Mouse (Mus musculus) adrenal gland, adult (tissue): ENCODE measurements around the gene Lhx4.

Source experiments
- DNase-seq, 2 experiments: peaks; one replicate each; pipeline ENCODE4 v3.0.0; 2022 to 2023; ENCODE audit warnings: low spot score in 1 of 2; ENCODE audit not compliant: inconsistent age in 2 of 2

The Lhx4 gene

DNA sequence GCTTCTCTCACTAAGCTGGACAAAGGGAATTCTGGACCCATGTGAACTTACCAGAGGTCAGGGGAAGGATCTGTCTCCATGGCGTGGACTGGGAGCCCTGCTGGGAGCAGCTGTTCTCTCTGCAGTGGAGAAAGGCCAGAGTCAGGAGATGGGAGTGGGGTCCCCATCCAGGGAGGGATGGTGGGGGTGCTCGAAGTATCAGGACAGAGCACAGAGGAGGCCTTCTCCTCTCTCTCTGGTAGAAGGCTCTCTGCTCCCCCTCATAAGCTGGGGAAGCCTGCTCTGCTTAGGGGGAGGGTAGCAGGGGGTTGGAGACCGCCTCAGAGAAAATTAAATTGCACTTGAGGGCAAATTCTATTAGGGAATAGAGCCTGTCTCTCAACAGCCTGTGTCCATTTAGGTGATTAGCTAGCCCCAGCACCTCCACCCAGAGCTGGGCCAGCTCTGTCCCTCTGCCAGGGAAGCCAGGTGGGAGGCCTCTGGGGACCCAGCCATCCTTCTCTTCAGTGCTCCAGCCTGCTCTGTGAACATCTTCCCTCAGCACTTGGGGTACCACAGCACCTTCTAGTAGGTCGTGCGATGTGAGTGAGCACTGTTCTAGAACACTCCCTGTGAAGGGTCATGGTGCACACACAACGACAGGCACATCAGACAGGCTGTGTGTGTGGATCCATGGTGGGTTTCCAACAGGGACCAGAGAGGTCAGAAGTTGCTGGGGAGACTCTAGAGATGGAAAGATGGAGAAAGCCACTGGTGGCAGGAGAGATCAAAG, at the start of gene Lhx4:
TSS of gene Lhx4 (minus strand) at position 201 of the 772 bp plus-strand sequence.
- no peak for DNase-seq

DNA sequence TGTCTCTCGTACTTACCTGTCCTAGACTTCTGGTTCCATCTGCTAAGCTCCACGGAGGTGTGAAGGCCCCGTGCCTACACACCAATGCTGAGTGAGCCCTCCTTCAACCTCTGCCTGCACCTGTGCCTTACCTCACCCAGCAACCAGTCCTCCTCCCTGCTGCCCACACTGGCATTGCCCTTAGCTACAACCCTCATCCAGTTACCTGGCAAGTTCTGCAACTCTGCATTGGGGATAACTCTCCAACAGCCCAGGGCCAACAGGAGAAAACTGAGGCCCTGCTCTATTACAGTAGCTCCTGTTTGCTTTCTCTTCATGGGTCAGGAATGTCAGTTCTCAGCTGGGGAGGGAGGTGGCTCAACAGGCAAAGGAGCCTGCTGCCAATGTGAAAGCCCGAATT, 46.5 kb upstream of the Lhx4 start:
- no peak for DNase-seq

DNA sequence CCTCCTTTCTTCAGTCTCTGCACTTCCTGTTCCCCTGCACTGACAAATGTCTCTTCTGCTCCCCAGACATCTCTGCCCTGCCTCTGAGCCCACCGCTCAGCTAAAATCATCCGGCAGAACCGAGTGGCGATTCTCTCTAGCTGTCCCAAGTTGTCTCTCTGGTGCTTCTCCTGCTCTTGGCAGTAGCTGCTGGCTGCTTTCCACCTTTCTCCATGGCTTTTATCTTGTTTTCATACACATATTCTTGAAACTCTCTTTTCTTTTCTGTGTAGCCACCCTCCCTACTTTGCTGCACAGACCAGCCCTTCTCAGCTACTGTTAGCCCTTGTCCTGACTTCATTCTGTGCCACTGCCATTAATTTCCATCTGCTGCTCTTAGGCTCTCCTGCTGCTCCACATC, 45.9 kb upstream of the Lhx4 start:
- DNase-seq = peak in 1 of 2 experiments; percentile 53

DNA sequence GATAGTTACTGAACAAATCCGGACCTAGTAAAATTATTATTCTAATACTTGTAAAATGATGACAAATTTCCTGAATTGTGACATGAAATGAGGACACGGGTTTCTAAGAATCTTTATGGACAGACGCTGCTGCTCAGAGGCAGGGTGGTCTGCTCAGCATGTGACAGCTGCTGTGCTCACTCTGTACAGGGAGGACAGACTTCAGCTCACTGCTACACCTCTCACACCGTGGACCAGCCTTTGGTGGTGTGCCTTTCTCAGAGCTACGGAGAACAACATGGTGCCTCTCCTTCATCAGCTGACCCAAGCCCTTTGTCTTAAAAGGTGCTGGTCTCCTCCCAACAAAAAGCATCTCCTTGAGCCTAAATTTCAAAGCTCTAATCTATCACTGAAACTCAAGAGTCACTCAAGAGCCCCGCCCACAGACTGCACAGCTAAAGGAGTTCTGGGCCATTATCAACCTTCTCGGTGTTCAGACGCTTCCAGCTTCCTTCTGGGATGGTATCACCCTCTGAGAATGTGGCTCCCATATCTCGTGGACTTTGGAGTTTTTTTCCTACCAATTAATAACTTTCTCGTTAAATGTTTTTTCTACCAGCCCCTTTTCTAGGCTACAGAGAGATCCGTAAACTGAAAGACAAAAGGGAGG, 45.4 kb upstream of the Lhx4 start:
- DNase-seq = no peak

DNA sequence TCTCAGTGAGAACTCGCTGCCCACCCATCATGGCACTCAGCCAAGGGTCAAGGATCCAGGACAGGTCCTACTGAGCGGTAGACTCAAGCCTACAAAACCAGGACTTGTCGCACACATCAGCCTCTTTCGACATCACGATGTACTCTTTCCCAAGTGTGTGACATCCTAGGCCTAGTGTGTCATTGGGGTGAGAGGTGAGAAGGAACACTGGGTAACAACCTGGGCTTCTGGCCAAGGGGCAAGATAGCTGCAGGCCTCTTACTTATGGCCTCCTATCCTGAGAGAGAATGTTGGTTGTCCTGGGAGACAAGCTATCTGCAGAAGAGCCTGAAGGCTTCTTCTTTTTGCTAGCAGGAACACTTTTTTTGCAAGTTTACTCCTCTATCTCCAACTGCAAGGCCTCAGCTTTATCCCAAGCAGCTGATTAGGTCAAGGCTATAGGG, 44.3 kb upstream of the Lhx4 start:
- peak; percentile 82 to 93 for DNase-seq

DNA sequence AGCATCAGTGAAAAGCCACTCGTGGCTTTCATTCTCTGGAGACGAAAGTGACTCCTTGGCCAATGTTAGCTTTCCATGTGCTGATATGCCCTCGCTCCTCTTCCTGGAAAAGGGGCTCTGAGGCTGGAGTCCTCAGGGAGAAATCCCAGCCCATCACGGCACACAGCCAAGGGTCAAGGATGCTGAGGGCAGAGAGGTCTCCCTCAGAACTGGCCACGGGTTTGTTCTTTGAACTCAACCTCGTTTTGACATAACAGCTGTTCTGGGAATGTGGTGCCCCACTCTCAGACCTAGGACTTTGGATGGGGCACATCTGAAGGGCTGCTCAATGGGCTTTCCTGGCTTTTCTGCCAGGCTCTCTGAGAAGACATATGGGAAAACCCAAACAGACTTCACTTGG, 43.4 kb upstream of the Lhx4 start:
- peak in 1 of 2 experiments; percentile 68 for DNase-seq

DNA sequence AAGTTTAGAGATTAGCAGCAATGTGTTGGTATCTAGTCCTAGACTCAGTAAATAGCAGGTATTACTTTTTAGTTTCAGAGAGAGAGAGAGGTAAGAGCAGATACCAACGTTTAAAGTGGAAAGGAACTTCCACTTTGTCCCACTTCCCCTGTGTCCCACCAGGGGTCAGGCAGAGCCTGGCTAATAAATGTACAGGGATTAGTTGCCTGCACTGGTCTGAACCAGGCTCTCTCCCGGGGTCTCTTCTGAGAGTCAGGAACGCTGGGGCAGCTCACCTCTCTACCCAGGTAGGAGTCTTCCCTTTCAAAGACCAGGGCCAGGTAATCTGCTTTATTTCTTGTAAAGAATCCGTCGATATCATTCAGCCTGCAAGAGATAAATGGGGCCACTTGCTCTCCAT, 40.4 kb upstream of the Lhx4 start:
- DNase-seq = no peak

DNA sequence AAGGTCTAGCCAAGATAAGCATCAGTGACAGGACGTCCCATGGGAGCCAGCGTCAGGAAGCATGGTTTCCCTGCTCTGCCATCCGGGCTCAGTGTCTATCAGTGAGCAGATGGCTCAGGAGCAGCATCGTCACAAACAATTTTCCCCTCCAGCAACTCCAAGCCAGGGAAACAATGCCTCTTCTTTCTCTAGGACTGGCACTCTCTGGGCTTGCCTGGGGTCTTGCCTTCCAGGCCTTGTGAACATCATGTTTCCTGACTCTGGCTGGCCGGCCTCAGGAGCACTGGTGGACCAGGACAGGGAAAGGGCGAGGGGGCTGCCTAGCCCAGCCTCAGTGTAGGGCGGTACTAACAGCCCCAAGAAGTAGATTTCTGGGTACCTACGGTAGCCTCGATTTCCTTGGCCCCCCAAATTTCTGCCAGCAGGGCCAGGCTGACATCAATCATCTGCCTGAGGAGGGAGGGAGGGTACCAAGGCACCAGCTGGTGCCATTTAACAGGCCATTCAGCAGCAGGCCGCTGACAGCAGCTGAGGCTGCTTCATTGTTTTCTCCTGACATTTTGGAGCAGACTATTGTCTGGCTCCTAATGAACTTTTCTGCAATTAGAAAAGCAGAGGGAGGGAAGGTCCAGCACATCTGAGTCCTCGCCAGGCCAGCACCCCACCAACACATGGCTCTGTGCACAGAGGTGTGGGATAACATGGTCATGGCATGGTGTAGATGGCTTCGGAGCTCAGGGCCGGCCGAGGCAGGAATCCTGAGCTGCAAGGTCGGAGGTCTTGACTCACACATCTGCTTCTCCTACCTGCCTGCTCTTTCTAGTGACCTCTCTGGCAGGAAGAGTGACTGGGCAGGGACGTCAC, 38.9 kb upstream of the Lhx4 start:
- DNase-seq = no peak

DNA sequence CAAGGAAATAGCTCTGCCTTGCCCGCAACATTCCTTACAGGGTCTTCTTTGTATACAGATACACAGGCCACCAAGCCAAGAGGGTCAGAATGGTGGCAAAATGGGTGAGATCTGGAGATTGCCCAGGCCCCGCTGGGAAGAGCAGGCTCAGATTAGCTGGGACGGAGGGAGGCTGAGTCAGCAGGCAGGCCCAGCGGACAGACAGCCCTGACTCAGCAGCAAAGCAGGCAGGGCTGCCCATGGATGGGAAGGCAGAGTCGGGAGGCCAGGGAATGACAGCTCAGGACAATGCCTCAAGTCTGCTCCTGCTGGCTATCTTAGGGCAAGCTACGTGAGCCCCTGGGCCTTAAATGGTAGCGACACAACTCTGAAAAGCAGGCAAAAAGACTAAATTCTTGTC, 34.4 kb upstream of the Lhx4 start:
- DNase-seq = peak; percentile 45 to 67

DNA sequence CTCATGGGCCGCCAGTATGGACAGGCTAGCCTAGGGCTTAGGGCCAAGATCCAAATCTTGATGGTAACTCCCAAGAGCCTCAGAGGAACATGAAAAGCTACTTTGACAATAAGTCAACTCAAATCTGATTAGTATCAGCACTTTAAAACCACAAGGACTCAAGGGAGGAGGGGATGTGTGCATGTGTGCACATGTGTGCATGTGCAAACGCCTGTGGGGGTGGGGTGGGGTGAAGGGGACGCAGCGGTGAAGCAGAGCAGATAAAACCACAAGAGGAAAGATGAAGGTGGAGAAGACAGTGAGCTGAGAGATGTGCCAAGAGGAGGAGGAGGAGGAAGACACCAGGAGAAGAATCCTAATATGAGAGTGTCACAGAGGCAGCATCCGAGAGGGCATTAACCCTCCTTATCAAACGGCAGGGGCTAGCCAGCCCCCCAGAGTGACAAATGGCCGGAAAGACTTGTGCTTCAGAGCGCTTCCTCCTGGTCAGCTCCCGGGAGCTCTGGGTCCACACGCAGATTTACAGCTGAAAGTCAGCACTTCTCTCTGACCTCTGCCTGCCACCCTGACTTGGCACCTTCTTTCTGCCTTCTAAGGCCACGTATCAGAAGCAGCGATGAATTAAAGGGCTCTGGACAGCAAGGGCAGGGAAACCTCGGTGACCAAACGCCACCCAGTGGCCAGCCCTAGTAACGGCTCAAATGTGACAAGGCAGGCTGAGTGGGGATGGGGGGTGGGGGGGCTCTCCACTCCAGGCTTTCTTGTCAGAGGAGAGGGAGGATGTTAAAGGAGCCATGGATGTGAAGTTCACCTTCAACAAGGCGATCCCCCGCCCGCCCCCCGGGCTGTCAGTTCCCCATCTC, 33.1 kb upstream of the Lhx4 start:
- DNase-seq = peak; percentile 51 to 79

DNA sequence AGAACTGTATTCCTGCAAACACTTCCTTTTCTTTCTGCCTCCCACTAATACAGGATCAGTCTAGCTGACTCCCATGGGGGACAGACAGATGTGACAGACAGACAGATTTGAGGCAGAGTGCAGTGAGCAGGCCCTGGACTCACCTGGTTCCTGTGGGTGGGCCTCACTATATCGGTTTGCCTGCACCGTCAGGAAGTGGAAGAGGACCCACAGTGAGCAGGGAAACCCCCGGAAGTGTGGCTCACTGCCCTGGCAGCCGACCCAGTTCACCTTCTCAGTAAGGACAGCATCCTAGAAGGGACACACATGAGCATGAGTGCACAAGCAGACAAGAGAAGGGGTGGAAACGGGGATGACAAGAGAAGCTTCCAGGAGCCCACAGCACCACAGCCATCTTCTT, 30.9 kb upstream of the Lhx4 start:
- DNase-seq = no peak

DNA sequence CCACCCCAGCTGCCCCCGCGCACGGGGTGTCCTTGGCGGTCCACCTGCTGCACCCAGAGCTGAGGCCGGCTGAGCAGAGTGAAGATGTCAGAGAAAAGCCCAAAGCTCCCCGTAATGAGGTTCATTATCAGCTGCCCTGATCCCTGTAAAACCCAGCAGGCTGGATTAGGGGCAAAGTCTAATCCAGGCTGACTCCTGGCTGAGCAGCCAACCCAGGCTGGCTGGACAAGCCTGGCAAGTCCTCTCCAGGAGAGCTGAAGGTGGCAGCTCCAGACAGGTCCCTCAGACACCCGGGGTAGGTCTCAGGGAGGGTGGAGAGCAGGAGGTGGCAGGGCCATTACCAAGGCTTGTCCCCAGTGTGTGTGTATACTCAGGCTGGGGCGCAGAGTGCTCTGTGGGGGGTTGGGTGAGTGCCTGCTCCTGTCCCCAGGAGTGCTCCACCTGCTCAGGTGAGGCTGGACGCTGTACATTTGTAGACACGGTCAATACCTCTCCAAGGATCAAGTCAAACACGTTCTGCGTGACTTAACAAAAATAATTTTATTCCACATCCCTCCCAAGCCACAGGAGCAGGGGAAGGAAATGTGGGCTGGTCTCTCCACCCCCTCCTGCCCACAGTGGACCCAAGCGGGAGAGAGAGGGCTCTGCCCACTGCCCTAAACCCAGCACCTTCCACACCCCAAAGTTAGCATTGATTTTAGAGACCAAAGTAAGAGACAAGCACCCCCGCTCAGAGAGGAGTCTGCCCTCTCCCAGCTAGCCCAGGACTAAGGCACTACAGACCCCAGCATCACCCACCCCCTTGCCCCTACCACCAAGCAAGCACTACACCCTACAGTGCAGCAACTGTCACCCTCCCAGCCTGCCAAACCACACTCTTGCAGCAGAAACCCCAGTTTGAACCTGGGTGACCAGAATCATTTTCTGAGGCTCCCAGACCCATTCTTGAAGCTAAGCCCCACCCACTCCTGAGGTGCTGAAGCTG, 26.4 kb upstream of the Lhx4 start:
- no peak for DNase-seq

DNA sequence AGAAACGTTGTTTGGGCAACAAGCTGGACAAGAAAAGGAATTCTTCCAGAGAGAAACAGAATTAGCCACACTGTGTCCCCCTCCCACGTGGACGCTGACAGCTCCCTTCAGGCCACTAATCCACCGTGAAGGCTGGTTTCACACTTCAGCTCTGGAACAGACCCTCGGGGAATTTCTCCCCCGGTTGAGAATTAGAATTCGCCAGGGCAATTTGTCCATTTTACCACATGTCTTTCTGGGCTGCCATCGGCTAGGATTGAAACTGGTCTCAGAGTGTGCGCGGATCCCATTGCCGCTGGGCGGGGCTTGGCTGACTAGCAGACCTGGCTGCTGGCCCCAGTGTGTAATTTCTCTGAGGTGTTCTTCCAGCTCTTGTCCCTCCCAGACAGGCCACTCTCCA, 7.7 kb upstream of the Lhx4 start:
- DNase-seq = no peak

DNA sequence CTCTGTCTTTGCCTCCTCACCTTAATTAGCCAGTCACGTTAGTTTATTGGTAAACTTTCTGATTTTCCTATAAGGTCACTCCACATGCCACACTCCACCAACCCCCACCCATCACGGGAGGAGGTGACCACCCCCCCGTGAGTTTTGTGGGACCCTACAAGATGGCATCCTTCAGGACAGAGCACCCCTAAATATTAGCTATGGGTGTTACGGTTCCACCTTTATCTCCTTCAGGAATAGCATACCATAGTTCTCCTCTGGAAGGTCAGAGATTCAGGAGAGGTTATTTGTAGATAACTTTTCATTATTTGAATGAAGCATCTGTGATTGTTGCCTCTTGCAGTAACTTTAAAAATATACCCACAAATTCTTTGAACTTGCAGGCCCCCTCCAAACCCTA, 7.2 kb upstream of the Lhx4 start:
- no peak for DNase-seq

DNA sequence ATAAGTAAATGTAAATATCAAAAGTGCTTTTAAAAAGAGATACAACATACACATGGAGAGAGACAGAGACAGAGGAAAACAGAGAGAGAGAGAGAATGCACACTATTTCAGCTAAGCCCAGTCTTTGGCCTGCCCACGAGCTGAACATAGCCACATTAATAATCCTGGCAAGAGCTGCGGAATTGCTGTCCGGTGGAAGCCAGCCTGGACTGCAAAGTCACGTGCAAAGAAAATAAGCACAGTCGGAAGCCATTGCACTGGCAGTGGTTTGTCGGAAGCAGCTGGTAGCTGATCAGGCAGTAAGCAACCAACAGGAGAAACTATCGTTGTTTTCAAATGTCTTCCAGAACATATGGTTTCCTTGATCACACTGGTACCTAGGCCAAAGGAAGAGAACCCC, 6.1 kb upstream of the Lhx4 start:
- no peak for DNase-seq

DNA sequence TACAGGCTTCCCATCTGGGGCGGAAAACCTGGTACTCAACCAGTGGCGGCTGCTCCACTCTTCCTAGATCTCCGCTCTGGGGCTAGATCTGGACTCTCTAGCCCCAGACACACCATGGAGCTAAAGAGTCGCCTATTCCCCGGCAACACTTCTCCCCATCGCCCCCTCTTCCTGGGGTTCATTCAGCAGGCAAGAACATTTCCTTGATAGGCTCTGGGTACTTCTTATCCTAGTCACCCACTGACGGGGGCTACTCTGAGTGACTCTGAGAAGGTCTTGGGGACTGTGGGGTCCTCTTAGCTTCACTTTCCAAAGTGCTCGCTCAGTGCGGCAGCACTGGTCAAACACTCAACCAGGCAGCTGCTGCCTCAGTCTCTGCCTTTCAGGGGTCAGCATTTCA, 1.9 kb upstream of the Lhx4 start:
- DNase-seq = no peak

DNA sequence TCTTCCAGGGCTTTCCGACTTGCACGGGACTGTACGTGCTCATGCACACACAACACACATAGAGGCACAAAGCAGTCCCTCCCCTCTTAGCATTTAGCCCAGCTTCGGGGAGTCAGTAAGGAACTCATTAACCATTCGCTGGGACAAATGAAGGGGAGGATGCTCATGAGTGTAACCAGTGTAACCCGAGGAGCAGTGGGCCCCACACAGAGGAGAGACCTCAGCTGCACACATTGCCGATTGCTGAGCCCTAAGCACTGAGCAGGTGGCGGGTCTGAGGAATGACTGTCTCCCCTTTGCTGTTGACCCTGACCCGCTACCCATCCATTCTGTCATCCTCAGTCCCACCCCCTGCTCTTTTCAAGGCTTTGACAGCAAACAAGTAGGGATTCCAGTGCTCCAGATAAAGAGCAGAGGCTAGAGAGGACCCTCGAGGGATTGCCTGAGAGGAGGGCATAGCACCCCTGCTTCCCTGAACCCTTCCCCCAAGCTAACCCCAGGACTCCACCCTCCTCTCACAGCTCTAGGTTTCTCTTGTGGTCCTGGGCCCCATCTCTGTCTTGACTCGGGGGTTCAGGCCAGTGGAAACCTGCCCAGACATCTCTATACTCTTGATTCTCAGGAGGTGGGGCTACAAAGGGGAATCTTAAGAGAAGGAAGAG, 836 bp downstream of the Lhx4 start:
- no peak for DNase-seq

DNA sequence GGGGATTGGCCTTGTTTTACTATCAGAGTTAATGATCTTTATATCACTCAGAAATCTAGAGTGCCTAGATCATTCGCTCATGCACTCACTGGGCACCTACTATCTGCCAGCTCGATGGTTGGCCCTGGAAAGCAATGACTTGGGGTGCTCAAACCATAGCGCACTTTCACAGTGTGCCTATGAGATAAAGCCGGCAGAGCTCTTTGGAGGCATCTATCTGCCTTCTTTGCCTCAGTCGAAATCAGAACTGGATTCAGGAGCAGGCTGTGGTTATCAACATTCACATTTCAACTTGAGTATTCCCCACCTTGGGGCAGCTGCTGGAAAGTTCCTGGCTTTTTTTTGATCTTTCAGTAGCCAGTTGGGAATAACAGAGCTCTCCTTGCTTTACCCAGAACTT, 3.6 kb downstream of the Lhx4 start:
- DNase-seq = no peak

DNA sequence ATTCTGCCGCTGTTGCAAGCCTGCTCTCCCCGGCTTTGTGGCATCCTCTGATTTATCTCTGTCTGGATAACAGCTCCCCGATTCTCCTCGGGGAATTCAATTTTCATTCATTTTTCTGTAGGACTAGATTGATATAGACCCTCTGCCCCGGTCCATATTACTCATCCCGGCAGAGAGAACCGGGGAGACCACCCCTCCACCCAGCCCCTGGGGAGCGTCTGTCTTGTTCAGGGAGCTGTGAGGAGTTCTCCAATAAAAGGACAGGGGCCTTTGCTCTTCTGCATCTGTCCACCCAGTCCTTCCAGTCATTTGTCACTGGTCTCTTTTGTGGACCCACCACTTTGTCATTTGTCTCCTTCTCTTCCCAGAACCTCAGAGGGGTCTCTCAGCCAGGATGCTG, 4.5 kb downstream of the Lhx4 start:
- DNase-seq = no peak
